Mouse (Mus musculus) heart, adult 2 months (tissue): Measurements from ENCODE around the gene CK137956.

Experiments
- CTCF ChIP-seq: fragments of 200-600 bp; IDR thresholded peaks from 2 replicates; pipeline ENCODE4 v1.8.1; 2022; ENCODE audit warnings: antibody characterized with exemption, mild to moderate bottlenecking, moderate library complexity
- EP300 ChIP-seq: fragments of 200-500 bp; IDR thresholded peaks from 2 replicates; pipeline ENCODE4 v1.6.1; 2011; ENCODE audit warnings: low read depth, low read length, control low read depth; ENCODE audit not compliant: insufficient read depth
- POLR2A ChIP-seq: fragments of 200-500 bp; IDR thresholded peaks from 2 replicates; pipeline ENCODE4 v1.6.1; 2011; ENCODE audit warnings: mild to moderate bottlenecking, low read depth, low read length, control low read depth; ENCODE audit not compliant: insufficient read depth

DNA sequence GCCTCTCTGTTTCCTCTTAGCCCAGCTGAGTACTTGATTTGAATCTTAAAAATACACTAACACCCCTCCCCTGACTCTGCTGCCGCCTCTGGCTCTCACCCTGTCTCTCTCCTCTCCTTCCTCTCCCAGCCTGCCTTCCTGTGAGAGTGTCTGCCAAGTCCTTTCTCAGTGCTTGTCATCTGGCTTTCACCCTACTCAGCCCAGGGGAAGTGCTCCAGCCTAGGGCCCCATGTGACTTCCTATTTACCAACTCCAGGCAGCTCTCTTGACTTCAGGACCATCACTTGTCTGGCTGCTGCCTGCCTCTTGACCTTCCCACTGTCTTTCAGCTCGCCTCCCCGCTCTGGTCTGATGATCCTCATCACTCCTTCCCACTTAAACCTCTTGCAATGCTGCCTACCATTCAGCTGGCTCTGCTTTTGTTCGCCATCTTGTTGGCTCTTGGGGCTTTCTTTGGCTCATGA is 31.9 kb upstream of the CK137956 start:
- TF ChIP-seq CTCF (no peak), POLR2A (no peak), EP300 (no peak)
